Mouse (Mus musculus) ES-Bruce4 (cell line): ENCODE data around the gene Cdh6. TPM values are rescaled to one million over a fixed set of nuclear protein-coding genes. Genes with fewer than 3 reads are reported as not detected.

Experiments
- H3K27ac ChIP-seq: 2 replicates; pipeline ENCODE4 v1.5.1; 2012; ENCODE audit warnings: low read length, inconsistent platforms; ENCODE audit not compliant: insufficient read depth
- H3K27me3 ChIP-seq: 2 replicates; pipeline ENCODE4 v1.6.1; 2012; ENCODE audit warnings: mild to moderate bottlenecking, low read length, inconsistent platforms; ENCODE audit not compliant: control insufficient read depth, poor library complexity, insufficient read depth, severe bottlenecking
- H3K36me3 ChIP-seq: 2 replicates; pipeline ENCODE4 v1.6.1; 2012; ENCODE audit warnings: inconsistent platforms, mild to moderate bottlenecking, low read length, moderate library complexity; ENCODE audit not compliant: control insufficient read depth, poor library complexity, insufficient read depth, severe bottlenecking
- H3K4me1 ChIP-seq: one replicate; pipeline ENCODE4 v1.8.1; 2011; ENCODE audit warnings: low read length; ENCODE audit not compliant: control insufficient read depth, insufficient read depth
- H3K4me3 ChIP-seq: 2 replicates; pipeline ENCODE4 v1.5.1; 2011; ENCODE audit warnings: low read depth, mild to moderate bottlenecking, low read length
- H3K9ac ChIP-seq: 2 replicates; pipeline ENCODE4 v1.6.1; 2012; ENCODE audit warnings: low read depth, mild to moderate bottlenecking, inconsistent platforms; ENCODE audit not compliant: poor library complexity, severe bottlenecking
- H3K9me3 ChIP-seq: replicated peaks from 2 replicates; pipeline ENCODE4 v1.6.1; 2012; ENCODE audit warnings: mild to moderate bottlenecking, low read length, inconsistent platforms; ENCODE audit not compliant: control insufficient read depth, poor library complexity, insufficient read depth, severe bottlenecking
- CTCF ChIP-seq: IDR thresholded peaks from one replicate; pipeline ENCODE4 v1.8.1; 2011; ENCODE audit warnings: low read depth, low read length
- EP300 ChIP-seq: IDR thresholded peaks from 2 replicates; pipeline ENCODE4 v1.6.1; 2011; ENCODE audit warnings: low read depth, low read length; ENCODE audit not compliant: insufficient read depth
- POLR2A ChIP-seq: IDR thresholded peaks from one replicate; pipeline ENCODE4 v1.8.1; 2011; ENCODE audit warnings: low read length; ENCODE audit not compliant: insufficient read depth
- polyA plus RNA-seq: library from polyadenylated mRNA; stranded (reverse); fragments of >200 nt; gene quantifications from 2 replicates; pipeline ENCODE4 v1.2.4, GENCODE M21; 2011; ENCODE audit warnings: low read depth; ENCODE audit not compliant: missing spikeins, insufficient read depth, insufficient read length

Cdh6 gene
- polyA plus RNA-seq, 1 experiment, result 0.12 TPM

GRCm38 (mm10) chr15:13210186-13210585, 36.7 kb upstream of the Cdh6 start:
- H3K36me3 ChIP-seq, result no peaks in the 10 kb centered on the region
- H3K27ac ChIP-seq, result no peak overlapping the region
- no peak for TF ChIP-seq CTCF
- no peak for TF ChIP-seq EP300
- TF ChIP-seq POLR2A, result no peak
- H3K4me3 ChIP-seq, result no peak overlapping the region
- H3K9ac ChIP-seq, result no peak overlapping the region
- H3K9me3 ChIP-seq, result no peaks in the 10 kb centered on the region
- H3K4me1 ChIP-seq, result no peaks in the 10 kb centered on the region
- no peaks in the 10 kb centered on the region for H3K27me3 ChIP-seq

DNA sequence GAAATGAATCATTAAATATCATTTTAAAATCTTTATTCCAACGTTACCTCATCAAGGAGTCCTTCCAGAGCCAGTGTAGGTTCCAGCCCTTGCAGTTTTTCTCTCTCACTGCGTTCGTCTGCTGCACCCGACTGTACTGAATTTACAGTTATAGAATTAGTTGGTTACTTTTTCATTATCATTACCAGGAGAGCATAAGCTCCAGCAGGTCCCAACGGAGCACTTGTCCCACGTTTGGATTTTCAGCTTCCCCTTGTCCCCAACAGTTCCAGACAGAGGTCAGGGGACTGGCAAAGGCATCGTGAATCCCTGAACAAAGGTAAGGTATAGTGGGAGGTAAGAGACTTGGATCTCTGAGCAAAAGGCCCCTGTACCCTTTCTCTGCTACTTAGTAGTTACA, 35.2 kb upstream of the Cdh6 start:
- Histone ChIP-seq H3K27ac (no peak overlapping the region), H3K4me1 (no peaks in the 10 kb centered on the region), H3K36me3 (no peaks in the 10 kb centered on the region), H3K9me3 (no peaks in the 10 kb centered on the region), H3K27me3 (no peaks in the 10 kb centered on the region), H3K9ac (no peak overlapping the region), H3K4me3 (no peak overlapping the region)
- TF ChIP-seq EP300 (no peak), POLR2A (no peak), CTCF (no peak)

DNA sequence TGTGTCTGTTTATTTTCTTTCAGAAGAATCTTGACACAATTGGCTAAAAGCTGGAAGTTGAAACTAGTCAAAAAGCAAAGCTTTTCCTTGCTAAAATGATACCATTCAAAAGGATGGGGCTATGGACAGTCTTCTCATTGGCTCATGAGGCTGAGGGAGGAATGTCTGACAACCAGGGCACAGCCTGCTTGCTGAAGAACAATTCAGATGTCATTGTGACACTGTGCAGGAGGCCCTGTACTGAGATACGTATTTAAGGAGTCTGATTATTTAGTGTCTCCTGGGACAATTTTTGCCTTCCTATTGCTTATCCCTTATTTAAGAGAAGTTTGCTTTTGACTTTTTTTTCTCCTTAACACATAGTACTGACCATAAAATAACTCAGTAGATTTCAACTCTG, 22.8 kb upstream of the Cdh6 start:
- Histone ChIP-seq H3K4me1 (no peaks in the 10 kb centered on the region), H3K27ac (no peak overlapping the region), H3K27me3 (no peaks in the 10 kb centered on the region), H3K36me3 (no peaks in the 10 kb centered on the region), H3K9ac (no peak overlapping the region), H3K9me3 (no peaks in the 10 kb centered on the region), H3K4me3 (no peak overlapping the region)
- TF ChIP-seq EP300, result no peak
- TF ChIP-seq CTCF, result no peak
- no peak for TF ChIP-seq POLR2A

GRCm38 (mm10) chr15:13194048-13194447, 20.6 kb upstream of the Cdh6 start:
- no peak for TF ChIP-seq CTCF
- TF ChIP-seq POLR2A, result no peak
- Histone ChIP-seq H3K4me3 (no peak overlapping the region), H3K27ac (no peak overlapping the region), H3K4me1 (no peaks in the 10 kb centered on the region), H3K9me3 (no peaks in the 10 kb centered on the region), H3K27me3 (no peaks in the 10 kb centered on the region; the same call in 1 of the 2 replicates), H3K36me3 (no peaks in the 10 kb centered on the region), H3K9ac (no peak overlapping the region)

DNA sequence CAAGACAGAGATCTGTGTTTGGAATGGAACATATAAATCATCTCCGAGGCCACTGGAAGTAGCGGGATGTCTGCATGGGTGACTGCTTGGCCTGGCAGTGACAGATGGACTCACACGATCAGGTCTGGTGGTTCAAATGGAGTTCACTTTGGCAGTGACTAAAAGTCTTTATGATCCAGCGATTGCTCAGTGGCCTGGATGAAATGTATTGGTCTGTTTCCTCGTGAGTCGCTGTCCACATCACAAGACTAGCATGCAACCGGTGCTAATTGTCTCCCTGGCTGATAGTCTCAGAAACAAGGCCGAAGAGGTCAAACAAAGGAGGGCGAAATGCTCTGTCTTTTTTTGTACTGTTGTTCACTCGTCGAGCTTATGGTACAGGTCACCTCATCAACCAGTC, 19.6 kb upstream of the Cdh6 start:
- H3K27me3 ChIP-seq, result no peaks in the 10 kb centered on the region; the same call in 1 of the 2 replicates
- no peaks in the 10 kb centered on the region for H3K4me1 ChIP-seq
- TF ChIP-seq CTCF (no peak), POLR2A (no peak), EP300 (no peak)
- no peaks in the 10 kb centered on the region for H3K9me3 ChIP-seq
- H3K36me3 ChIP-seq, result no peaks in the 10 kb centered on the region
- H3K27ac ChIP-seq, result no peak overlapping the region
- H3K4me3 ChIP-seq, result no peak overlapping the region
- no peak overlapping the region for H3K9ac ChIP-seq

DNA sequence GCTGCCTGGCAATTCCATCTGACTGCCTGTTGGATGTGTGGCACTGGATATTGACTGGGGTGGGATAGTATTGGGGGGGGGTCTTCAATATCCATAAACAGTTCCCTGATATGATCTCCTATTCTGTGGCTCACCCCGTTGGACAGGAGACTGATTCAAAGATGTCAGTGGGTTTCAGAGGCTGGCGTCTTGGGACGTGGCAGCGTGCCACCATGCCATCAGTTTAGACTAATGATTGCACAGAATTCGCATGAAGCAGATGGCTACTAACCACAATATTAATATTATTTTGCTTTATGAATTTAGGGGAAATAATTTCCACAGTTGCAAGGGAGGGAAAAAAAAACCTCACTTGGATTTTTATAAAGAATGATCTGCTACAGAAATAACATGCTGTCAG, 10.2 kb upstream of the Cdh6 start:
- Histone ChIP-seq H3K4me1 (no peaks in the 10 kb centered on the region), H3K4me3 (no peak overlapping the region), H3K9ac (no peak overlapping the region), H3K36me3 (no peaks in the 10 kb centered on the region), H3K27me3 (no peaks in the 10 kb centered on the region; the same call in 1 of the 2 replicates), H3K9me3 (no peaks in the 10 kb centered on the region), H3K27ac (no peak overlapping the region)
- no peak for TF ChIP-seq EP300

DNA sequence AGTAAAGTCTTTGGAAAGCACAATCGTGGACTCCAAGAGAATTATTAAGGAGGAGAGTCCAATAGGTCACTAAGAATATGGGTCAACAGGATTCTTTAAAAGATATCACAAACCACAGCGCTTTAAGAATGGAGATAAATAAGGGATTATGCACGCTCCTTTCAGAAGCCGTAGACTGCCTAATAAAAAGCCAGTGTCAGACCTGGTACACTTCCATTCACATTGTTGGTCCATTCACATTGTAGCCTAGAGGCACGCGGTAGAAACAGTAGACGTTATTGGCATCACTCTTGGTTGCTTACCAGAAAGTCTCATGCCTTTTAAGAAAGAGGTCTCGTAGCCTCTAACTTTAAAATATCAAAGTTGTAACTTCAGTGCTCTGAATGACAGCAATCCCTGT, 8.0 kb upstream of the Cdh6 start:
- Histone ChIP-seq H3K27ac (no peak overlapping the region), H3K4me3 (no peak overlapping the region)

More for the DNA sequence above, 8.0 kb upstream of the Cdh6 start:
- TF ChIP-seq POLR2A, result no peak
- H3K27me3 ChIP-seq, result peaks cover 1% of the 10 kb centered on the region
- H3K9ac ChIP-seq, result no peak overlapping the region
- H3K36me3 ChIP-seq, result no peaks in the 10 kb centered on the region
- H3K4me1 ChIP-seq, result no peaks in the 10 kb centered on the region
- no peaks in the 10 kb centered on the region for H3K9me3 ChIP-seq
